Mouse (Mus musculus): ENCODE measurements around the gene Hspb2. TPM values are rescaled to one million over a fixed set of nuclear protein-coding genes. Genes with fewer than 3 reads are reported as not detected.

Gene Hspb2
- total RNA-seq, 1 experiment from 2014 or later: not detected

DNA sequence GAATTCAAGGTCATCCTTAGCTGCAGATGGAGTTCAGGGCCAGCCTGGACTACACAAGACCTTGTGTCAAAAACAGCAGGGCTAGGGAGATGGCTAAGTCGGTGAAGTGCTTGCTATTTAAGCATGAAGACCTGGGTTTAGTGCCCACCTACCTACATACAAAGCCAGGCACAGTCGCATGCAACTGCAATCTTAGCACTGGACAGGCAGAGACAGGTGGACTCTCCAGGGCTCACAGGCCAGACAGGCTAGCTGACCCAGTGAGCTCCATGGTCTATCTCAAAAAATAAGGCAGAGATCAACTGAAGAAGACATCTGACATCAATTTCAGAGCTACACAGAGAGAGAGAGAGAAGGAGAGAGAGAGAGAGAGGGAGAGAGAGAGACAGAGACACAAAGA lies 28.0 kb downstream of the Hspb2 start:
- ATAC-seq (replicated peaks; ENCODE audit: insufficient number of reproducible peaks, low FRiP score, low TSS enrichment, poor library complexity, severe bottlenecking): no peak

DNA sequence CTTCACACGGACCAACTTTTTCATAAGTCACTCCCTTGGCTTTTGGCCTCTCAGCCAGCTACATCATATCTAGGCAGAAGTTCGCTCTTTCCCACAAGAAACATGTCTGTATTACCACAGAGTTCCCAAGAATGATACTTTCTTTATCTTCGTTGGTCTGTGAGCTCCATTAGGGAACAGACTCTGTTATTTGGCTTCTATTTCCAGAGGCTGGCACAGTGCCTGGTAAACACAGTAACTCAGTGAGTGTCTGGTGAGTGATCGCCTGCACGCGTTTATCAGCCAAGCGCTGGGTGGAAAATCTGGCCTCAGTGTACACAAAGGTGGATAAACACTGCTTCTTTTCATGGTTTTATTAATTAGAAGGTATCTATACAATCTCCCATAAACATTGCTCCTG lies 28.7 kb downstream of the Hspb2 start:
- no peak for ATAC-seq (replicated peaks; ENCODE audit: insufficient number of reproducible peaks, low FRiP score, low TSS enrichment, poor library complexity, severe bottlenecking)

DNA sequence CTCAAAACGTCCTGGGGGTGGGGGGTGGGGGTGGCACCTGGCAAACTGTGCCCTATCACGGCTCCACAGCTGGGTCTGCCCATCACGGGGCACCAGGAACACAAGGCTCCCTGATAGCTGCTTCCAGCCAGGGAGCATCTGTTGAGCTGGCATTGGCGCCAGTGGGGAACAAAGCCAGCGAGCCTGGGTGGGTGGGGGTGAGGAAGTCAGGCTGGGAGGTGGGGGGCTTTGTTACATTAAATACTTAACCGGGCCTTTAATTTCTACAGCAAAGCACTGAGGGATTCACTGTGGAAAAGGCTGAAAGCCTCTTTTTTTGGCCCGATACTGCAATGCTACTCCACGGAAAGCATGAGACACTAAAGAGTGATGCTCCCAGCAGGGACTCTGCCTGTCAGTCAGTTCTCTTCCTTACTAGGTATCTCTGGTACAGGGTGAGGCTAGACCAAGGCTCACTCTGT lies 29.7 kb downstream of the Hspb2 start:
- ATAC-seq (replicated peaks; ENCODE audit: insufficient number of reproducible peaks, low FRiP score, low TSS enrichment, poor library complexity, severe bottlenecking): no peak

DNA sequence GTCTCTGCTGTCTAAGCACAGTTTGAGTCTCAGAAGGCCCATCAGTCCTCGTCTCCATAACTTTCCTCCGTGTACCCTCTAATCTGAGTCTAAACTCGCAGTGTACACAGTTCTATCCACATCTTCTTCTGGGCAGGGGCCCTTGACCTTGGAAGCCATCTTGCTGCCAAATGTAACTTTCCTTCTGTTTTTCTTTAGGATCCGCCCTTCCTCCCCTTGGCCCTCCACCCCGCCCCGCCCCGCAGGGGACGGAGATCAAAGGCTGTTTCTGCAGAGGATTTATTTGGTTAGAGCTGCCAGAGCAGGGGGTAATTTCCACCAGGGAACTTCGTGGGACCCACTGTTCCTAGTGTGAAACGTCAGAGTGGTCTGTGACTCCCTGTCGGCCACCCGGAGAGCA lies 31.1 kb downstream of the Hspb2 start:
- ATAC-seq (replicated peaks; ENCODE audit: insufficient number of reproducible peaks, low FRiP score, low TSS enrichment, poor library complexity, severe bottlenecking): no peak

DNA sequence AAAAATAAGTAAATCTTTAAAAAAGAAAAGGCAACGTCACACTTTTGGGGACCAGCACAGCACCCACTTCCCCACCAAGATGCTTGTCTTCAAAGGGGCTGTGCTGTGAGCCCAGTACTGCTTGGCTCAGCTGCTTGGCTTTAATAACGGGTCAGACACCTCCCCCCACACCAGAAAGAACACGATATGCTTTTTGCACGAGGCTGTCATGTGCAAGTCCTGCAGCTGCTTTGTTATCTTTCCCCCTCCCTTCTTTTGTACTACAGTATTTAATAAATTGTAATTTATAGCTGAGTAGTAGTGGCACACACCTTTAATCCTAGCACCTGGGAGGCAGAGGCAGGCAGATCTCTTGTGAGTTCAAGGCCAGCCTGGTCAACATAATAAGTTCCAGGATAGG lies 33.3 kb downstream of the Hspb2 start:
- no peak for ATAC-seq (replicated peaks; ENCODE audit: insufficient number of reproducible peaks, low FRiP score, low TSS enrichment, poor library complexity, severe bottlenecking)

DNA sequence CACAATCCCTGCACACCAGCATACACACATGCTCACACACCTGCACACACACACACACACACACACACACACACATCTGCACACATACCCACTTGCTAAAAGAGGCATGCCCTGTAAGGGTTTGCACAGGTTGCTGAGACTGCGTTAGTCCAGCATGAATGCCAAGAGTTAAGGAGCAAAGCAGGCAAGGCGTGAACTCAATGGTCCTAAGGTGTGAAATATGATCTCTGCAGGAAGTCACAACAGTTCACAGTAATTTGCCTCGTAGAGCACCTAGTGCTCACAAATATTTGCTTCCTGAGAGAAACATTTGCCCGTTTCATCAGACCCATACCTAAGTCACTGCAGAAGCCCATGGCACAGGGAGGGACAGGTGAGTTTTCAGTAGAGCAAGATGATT lies 38.0 kb downstream of the Hspb2 start:
- ATAC-seq (replicated peaks; ENCODE audit: insufficient number of reproducible peaks, low FRiP score, low TSS enrichment, poor library complexity, severe bottlenecking): no peak

DNA sequence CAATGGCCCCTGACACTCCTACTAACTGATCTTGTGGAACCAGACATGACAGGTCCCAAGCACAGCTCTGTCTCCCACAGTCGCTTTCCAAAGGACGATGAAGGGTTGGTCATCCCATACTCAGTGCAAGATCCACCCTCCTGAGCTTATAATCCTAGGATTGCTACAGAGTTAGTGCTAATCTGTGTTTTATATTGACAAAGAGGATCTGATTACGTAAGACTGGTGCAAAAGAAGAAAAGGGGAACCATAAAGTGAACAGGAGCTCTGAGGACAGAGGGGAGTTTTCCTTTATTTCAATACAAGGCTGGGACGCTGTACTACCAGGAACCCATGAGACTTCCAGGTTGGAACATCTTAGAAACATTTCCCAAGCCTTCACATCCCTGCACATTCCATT lies 40.8 kb downstream of the Hspb2 start:
- peak; percentile 70 for ATAC-seq (replicated peaks; ENCODE audit: insufficient number of reproducible peaks, low FRiP score, low TSS enrichment, poor library complexity, severe bottlenecking)

DNA sequence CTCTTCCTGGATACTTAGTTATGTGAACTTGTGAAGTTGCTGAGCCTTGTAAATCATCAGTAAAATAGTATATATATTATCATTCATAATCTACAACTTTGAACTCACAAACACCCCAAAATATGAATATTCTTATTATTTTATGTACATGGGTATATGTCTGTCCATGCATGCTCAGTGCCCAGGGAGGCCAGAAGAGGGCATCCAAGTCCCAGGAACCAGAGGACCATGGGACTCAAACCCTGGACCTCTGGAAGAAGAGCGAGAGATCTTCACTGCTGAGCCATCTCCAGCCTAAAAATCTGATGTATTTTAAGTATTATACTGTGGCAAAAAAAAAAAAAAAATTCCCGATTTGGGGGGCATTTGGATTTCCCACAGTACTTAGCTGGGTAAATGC lies 43.0 kb downstream of the Hspb2 start:
- ATAC-seq (replicated peaks; ENCODE audit: insufficient number of reproducible peaks, low FRiP score, low TSS enrichment, poor library complexity, severe bottlenecking): no peak

DNA sequence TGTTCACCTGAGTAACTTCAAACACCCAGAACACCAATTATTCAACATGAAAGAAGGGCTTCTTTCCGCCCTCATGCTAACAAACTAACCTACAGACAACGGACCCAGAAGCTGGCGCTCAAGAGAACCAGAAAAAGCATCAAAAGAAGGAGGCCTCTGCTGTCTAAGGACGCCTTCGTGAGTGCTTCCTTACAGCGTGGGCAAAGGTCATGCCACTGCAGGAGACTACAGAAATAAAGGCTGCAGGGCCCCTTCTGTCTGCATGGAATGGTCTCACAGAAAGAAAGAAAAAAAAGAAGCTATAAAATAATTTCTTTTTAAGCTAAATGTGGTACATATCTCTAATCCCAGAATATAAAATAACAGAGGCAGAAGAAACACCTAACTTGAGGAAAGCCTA lies 47.2 kb downstream of the Hspb2 start:
- ATAC-seq (replicated peaks; ENCODE audit: insufficient number of reproducible peaks, low FRiP score, low TSS enrichment, poor library complexity, severe bottlenecking): no peak

Other genes with a start within 250 kb of the Hspb2 start
- gene Pts, start 223.6 kb downstream of the Hspb2 start, total RNA-seq (2017): 81.1 to 126 TPM (median 108 TPM) in 3 replicates
- 8.6 to 26.9 TPM (median 10.2 TPM) in 3 replicates for gene Il18, start 197.5 kb downstream of the Hspb2 start, total RNA-seq (2017)
- 1.1 to 1.9 TPM (median 1.5 TPM) in 3 replicates for gene Bco2, start 197.2 kb downstream of the Hspb2 start, total RNA-seq (2017)
- not detected in 3 replicates for gene Tex12, start 191.0 kb downstream of the Hspb2 start, total RNA-seq (2017)
- gene Sdhd, start 148.5 kb downstream of the Hspb2 start, total RNA-seq (2017): 89.9 to 129 TPM (median 106 TPM) in 3 replicates
- 95.8 to 107 TPM (median 98.7 TPM) in 3 replicates for gene Timm8b, start 148.4 kb downstream of the Hspb2 start, total RNA-seq (2017)
- gene Pih1d2, start 135.0 kb downstream of the Hspb2 start, total RNA-seq (2017): 2.2 TPM in 1 of 3 replicates, not detected in the others
- 22.0 to 44.9 TPM (median 38.8 TPM) in 3 replicates for gene Nkapd1, start 134.9 kb downstream of the Hspb2 start, total RNA-seq (2017)
- gene Dlat, start 92.6 kb downstream of the Hspb2 start, total RNA-seq (2017): 19.0 to 26.5 TPM (median 26.5 TPM) in 3 replicates
- 0.39 to 0.57 TPM in 2 of 3 replicates, not detected in the other for gene Dixdc1, start 12.8 kb downstream of the Hspb2 start, total RNA-seq (2017)
- gene 2310030G06Rik, start 5.8 kb downstream of the Hspb2 start, total RNA-seq (2017): not detected in 3 replicates
- gene Cryab, start 1.0 kb downstream of the Hspb2 start, total RNA-seq (2017): not detected in 3 replicates
- gene Fdxacb1, start 15.9 kb upstream of the Hspb2 start, total RNA-seq (2017): 6.5 to 16.5 TPM (median 8.1 TPM) in 3 replicates
- gene Alg9, start 22.7 kb upstream of the Hspb2 start, total RNA-seq (2017): 10.3 to 16.5 TPM (median 11.1 TPM) in 3 replicates
- 13.2 to 26.7 TPM (median 16.7 TPM) in 3 replicates for gene 1110032A03Rik, start 23.2 kb upstream of the Hspb2 start, total RNA-seq (2017)
- 19.3 to 41.0 TPM (median 25.7 TPM) in 3 replicates for gene Ppp2r1b, start 92.9 kb upstream of the Hspb2 start, total RNA-seq (2017)